Mouse (Mus musculus) ES-Bruce4 (cell line): ENCODE results near the gene Fbxl19. TPM values are rescaled to one million over a fixed set of nuclear protein-coding genes. Genes with fewer than 3 reads are reported as not detected.

Experiments
- H3K27ac ChIP-seq: 2 replicates; pipeline ENCODE4 v1.5.1; 2012; ENCODE audit warnings: low read length, inconsistent platforms; ENCODE audit not compliant: insufficient read depth
- H3K27me3 ChIP-seq: 2 replicates; pipeline ENCODE4 v1.6.1; 2012; ENCODE audit warnings: mild to moderate bottlenecking, low read length, inconsistent platforms; ENCODE audit not compliant: control insufficient read depth, poor library complexity, insufficient read depth, severe bottlenecking
- H3K36me3 ChIP-seq: 2 replicates; pipeline ENCODE4 v1.6.1; 2012; ENCODE audit warnings: inconsistent platforms, mild to moderate bottlenecking, low read length, moderate library complexity; ENCODE audit not compliant: control insufficient read depth, poor library complexity, insufficient read depth, severe bottlenecking
- H3K4me1 ChIP-seq: one replicate; pipeline ENCODE4 v1.8.1; 2011; ENCODE audit warnings: low read length; ENCODE audit not compliant: control insufficient read depth, insufficient read depth
- H3K4me3 ChIP-seq: 2 replicates; pipeline ENCODE4 v1.5.1; 2011; ENCODE audit warnings: low read depth, mild to moderate bottlenecking, low read length
- H3K9ac ChIP-seq: 2 replicates; pipeline ENCODE4 v1.6.1; 2012; ENCODE audit warnings: low read depth, mild to moderate bottlenecking, inconsistent platforms; ENCODE audit not compliant: poor library complexity, severe bottlenecking
- H3K9me3 ChIP-seq: replicated peaks from 2 replicates; pipeline ENCODE4 v1.6.1; 2012; ENCODE audit warnings: mild to moderate bottlenecking, low read length, inconsistent platforms; ENCODE audit not compliant: control insufficient read depth, poor library complexity, insufficient read depth, severe bottlenecking
- CTCF ChIP-seq: IDR thresholded peaks from one replicate; pipeline ENCODE4 v1.8.1; 2011; ENCODE audit warnings: low read depth, low read length
- EP300 ChIP-seq: IDR thresholded peaks from 2 replicates; pipeline ENCODE4 v1.6.1; 2011; ENCODE audit warnings: low read depth, low read length; ENCODE audit not compliant: insufficient read depth
- POLR2A ChIP-seq: IDR thresholded peaks from one replicate; pipeline ENCODE4 v1.8.1; 2011; ENCODE audit warnings: low read length; ENCODE audit not compliant: insufficient read depth
- polyA plus RNA-seq: library from polyadenylated mRNA; stranded (reverse); fragments of >200 nt; gene quantifications from 2 replicates; pipeline ENCODE4 v1.2.4, GENCODE M21; 2011; ENCODE audit warnings: low read depth; ENCODE audit not compliant: missing spikeins, insufficient read depth, insufficient read length

Gene Fbxl19
- polyA plus RNA-seq, 1 experiment: 55.1 TPM

GRCm38 (mm10) chr7:127760478-127760877 lies 16.1 kb downstream of the Fbxl19 start:
- Histone ChIP-seq H3K4me1 (no peaks in the 10 kb centered on the region), H3K4me3 (no peak overlapping the region), H3K9me3 (no peaks in the 10 kb centered on the region), H3K27me3 (no peaks in the 10 kb centered on the region), H3K36me3 (peaks cover 27% of the 10 kb centered on the region), H3K9ac (no peak overlapping the region), H3K27ac (no peak overlapping the region)
- TF ChIP-seq CTCF: no peak
- TF ChIP-seq EP300: no peak
- TF ChIP-seq POLR2A: no peak

DNA sequence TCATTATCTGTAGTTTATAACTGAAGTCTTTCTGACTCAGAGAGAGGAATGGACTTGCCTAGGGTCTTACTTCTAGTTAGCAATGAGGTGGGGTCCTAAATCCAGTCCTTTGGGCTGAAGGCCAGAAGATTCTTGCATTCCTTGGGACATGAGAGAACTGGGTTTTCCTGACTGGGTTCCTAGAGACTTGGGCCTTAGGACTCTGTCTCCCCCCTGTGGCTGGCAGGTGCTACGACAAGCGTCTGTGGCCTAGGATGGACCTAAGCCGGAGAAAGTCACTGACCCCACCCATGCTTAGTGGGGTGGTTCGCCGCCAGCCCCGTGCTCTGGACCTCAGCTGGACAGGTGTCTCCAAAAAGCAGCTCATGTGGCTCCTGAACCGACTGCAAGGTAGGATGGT lies 16.7 kb downstream of the Fbxl19 start:
- H3K4me1 ChIP-seq: no peaks in the 10 kb centered on the region
- no peak overlapping the region for H3K27ac ChIP-seq
- H3K27me3 ChIP-seq: no peaks in the 10 kb centered on the region
- H3K36me3 ChIP-seq: peaks cover 26% of the 10 kb centered on the region
- TF ChIP-seq CTCF (peak; percentile 95), EP300 (no peak), POLR2A (no peak)
- H3K9me3 ChIP-seq: no peaks in the 10 kb centered on the region
- H3K9ac ChIP-seq: no peak overlapping the region
- H3K4me3 ChIP-seq: no peak overlapping the region

DNA sequence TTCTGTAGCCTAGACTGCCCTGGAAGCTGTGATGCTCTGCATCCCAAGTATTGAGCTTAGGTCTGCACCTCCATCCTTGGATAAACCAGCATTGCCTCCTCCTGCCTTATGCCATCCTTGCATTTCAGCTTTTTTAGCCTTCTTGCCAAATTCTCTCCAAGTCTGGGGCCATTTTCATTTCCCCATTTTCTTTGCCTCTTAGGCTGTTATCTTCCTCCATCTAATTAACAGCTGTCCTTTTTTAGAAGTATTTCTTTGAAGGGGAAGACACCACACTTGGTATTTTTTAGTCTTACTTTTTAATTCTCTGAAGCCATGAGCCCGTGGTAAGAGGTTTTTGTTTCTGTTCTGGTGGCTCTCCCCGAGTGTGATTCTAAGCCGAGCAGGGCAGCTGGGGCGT lies 19.3 kb downstream of the Fbxl19 start:
- peaks cover 21% of the 10 kb centered on the region for H3K36me3 ChIP-seq
- H3K4me3 ChIP-seq: no peak overlapping the region
- no peaks in the 10 kb centered on the region for H3K27me3 ChIP-seq
- H3K9ac ChIP-seq: no peak overlapping the region
- TF ChIP-seq CTCF (no peak), EP300 (no peak), POLR2A (no peak)
- H3K4me1 ChIP-seq: no peaks in the 10 kb centered on the region
- no peaks in the 10 kb centered on the region for H3K9me3 ChIP-seq
- H3K27ac ChIP-seq: no peak overlapping the region

DNA sequence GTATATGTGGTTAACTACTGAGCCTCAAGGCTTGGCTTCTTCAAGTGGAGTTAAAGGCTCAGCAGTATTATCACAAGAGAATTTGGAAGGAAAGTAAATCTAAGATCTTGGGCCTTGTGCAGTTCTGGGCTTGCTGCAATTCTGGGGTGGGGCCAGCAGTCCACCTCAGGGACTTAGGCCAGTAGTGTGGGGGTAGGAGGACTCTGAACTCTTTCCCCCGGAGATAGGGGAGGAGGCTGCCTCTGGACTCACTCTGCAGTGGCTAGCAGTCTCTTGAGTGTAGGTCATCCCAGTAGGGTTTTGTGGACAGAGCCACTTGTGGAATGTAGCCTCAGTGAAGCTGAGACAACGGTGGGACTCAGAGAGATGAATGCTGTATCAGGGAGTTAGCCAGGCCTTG lies 21.4 kb downstream of the Fbxl19 start:
- H3K36me3 ChIP-seq: peaks cover 17% of the 10 kb centered on the region
- H3K27me3 ChIP-seq: no peaks in the 10 kb centered on the region
- no peaks in the 10 kb centered on the region for H3K4me1 ChIP-seq
- no peak overlapping the region for H3K4me3 ChIP-seq
- TF ChIP-seq POLR2A: no peak
- TF ChIP-seq CTCF: no peak
- no peak for TF ChIP-seq EP300
- no peak overlapping the region for H3K9ac ChIP-seq
- no peaks in the 10 kb centered on the region for H3K9me3 ChIP-seq
- H3K27ac ChIP-seq: no peak overlapping the region

DNA sequence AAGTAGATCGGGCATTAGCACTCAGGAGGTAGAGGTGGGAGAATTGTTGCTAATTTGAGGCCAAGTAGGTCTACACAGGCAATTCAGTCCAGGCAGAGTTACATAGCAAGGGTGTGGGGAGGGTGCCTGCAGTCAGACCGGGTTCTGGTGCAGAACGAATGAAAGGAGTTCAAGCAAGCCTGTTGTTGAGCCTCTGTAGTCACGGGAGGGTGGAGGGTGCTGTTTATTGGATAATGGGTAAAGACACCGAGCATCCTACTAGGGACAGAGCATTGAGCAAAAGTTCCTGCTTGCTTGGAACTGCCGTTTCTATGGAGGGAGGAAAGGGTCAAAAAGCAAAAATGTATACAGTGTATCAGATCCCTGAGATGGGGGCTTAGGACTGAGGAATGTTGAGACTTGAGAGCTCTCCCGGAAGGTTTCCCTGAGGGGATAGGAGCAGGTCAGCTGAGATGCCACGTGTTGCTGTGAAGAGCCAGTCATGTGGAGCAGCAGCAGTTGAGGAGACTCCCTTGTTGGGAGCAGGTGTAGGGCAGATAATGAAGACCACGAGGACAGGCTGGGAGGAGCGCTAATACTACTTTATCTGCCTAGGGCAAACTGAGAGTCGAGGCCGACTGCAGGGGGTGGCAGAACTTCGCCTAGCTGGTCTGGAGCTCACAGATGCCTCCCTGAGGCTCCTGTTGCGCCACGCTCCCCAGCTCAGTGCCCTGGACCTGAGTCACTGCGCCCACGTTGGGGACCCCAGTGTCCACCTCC lies 22.7 kb downstream of the Fbxl19 start:
- no peak overlapping the region for H3K9ac ChIP-seq
- TF ChIP-seq EP300: peak; percentile 90
- TF ChIP-seq POLR2A: no peak
- TF ChIP-seq CTCF: no peak
- no peaks in the 10 kb centered on the region for H3K27me3 ChIP-seq
- peaks cover 17% of the 10 kb centered on the region for H3K36me3 ChIP-seq
- no peaks in the 10 kb centered on the region for H3K9me3 ChIP-seq
- H3K27ac ChIP-seq: peak overlapping the region; percentile 51
- no peaks in the 10 kb centered on the region for H3K4me1 ChIP-seq
- H3K4me3 ChIP-seq: peak overlapping the region; percentile 56

DNA sequence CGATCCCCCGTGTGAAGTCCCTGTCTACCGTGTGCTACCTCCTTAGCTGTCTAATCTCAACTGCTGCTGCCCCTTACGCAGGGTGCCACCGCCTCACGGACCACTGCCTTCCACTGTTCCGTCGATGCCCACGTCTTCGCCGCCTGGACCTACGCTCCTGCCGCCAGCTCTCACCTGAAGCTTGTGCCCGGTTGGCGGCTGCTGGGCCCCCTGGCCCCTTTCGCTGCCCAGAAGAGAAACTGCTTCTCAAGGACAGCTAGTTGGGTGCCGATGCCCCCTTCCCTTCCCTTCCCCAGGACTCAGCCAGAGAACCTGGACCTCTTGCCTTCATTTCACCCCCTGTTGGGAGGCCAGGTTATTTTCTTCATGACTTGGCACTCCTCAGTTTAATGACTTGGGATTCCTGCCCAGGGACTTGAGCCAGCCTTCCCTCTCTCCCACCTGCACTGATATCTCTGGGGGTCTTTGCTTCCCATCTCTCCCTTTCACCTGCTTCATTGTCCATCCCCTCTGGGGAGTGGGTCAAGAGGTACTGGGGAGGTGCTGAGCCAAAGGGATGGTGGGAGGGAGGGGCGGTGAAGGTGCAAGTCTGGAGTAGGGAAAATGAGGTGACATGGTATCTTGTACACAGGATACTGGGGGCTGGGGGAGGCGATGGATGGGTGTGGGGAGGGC lies 23.5 kb downstream of the Fbxl19 start:
- peak overlapping the region; percentile 56 for H3K4me3 ChIP-seq
- no peaks in the 10 kb centered on the region for H3K9me3 ChIP-seq
- H3K27me3 ChIP-seq: no peaks in the 10 kb centered on the region
- peaks cover 12% of the 10 kb centered on the region for H3K36me3 ChIP-seq
- H3K4me1 ChIP-seq: no peaks in the 10 kb centered on the region
- TF ChIP-seq EP300 (no peak), POLR2A (no peak)
- H3K9ac ChIP-seq: no peak overlapping the region
- peak overlapping the region; percentile 21; the same call in 1 of the 2 replicates for H3K27ac ChIP-seq
